Mouse (Mus musculus): ENCODE results near the gene Foxd3. TPM values are rescaled to one million over a fixed set of nuclear protein-coding genes. Genes with fewer than 3 reads are reported as not detected.

The Foxd3 gene
- polyA plus RNA-seq, 1 experiment from 2014 or later = 1.0 TPM

GRCm38 (mm10) chr4:99670203-99670851 is 14.2 kb downstream of the Foxd3 start:
- no peak overlapping the region for H3K9ac ChIP-seq (replicated peaks; ENCODE audit: low read length)

DNA sequence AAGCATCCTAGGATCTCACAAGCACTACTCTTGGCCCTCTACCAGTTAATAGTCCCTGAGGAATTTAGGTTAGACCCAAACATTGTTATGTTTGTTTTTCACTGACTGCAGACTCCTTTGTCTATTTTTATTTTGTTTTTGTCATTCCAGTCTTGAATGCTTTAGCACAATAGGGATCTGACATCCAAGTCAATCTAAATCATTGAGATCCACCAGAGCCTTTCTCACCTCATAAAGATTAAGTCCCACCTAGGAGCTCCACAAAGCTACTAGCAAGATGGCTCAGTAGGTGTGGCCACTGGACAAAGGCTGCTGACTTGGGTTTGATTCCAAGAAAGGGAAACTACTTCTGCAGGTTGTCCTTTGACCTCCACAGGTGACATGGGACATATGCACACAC is 19.1 kb downstream of the Foxd3 start:
- Histone ChIP-seq H3K36me3 (replicated peaks; ENCODE audit: control insufficient read depth, insufficient read depth, low read depth, low read length) (no peaks in the 10 kb centered on the region), H3K9ac (replicated peaks; ENCODE audit: low read length) (no peak overlapping the region), H3K4me1 (ENCODE audit: control insufficient read depth, insufficient read depth, low read length) (no peaks in the 10 kb centered on the region), H3K9me3 (replicated peaks; ENCODE audit: control insufficient read depth, low read length) (no peaks in the 10 kb centered on the region), H3K27me3 (ENCODE audit: control insufficient read depth, insufficient read depth, low read length) (no peaks in the 10 kb centered on the region), H3K4me3 (ENCODE audit: low read depth, low read length) (no peak overlapping the region), H3K4me2 (ENCODE audit: low read depth, low read length) (no peak overlapping the region), H3K27ac (replicated peaks; ENCODE audit: low read depth, low read length) (no peak overlapping the region)
- no peak for DNase-seq (ENCODE audit: low spot score)
- ATAC-seq (replicated peaks; ENCODE audit: insufficient number of reproducible peaks, low FRiP score, low TSS enrichment, low read depth) = no peak

More at GRCm38 (mm10) chr4:99670203-99670851, 14.2 kb downstream of the Foxd3 start:
- Histone ChIP-seq H3K4me1 (ENCODE audit: control insufficient read depth, insufficient read depth, low read length) (no peaks in the 10 kb centered on the region), H3K27me3 (ENCODE audit: control insufficient read depth, insufficient read depth, low read length) (no peaks in the 10 kb centered on the region), H3K27ac (replicated peaks; ENCODE audit: low read depth, low read length) (no peak overlapping the region), H3K9me3 (replicated peaks; ENCODE audit: control insufficient read depth, low read length) (no peaks in the 10 kb centered on the region), H3K36me3 (replicated peaks; ENCODE audit: control insufficient read depth, insufficient read depth, low read depth, low read length) (no peaks in the 10 kb centered on the region), H3K4me3 (ENCODE audit: low read depth, low read length) (no peak overlapping the region), H3K4me2 (ENCODE audit: low read depth, low read length) (no peak overlapping the region)
- no peak for ATAC-seq (replicated peaks; ENCODE audit: insufficient number of reproducible peaks, low FRiP score, low TSS enrichment, low read depth)
- WGBS = 87% methylated on average over 7 of the region's 7 CpGs
- DNase-seq (ENCODE audit: low spot score) = no peak

GRCm38 (mm10) chr4:99683941-99684340 is 27.8 kb downstream of the Foxd3 start:
- Histone ChIP-seq H3K36me3 (replicated peaks; ENCODE audit: control insufficient read depth, insufficient read depth, low read depth, low read length) (no peaks in the 10 kb centered on the region), H3K9me3 (replicated peaks; ENCODE audit: control insufficient read depth, low read length) (no peaks in the 10 kb centered on the region), H3K4me2 (ENCODE audit: low read depth, low read length) (no peak overlapping the region), H3K27ac (replicated peaks; ENCODE audit: low read depth, low read length) (no peak overlapping the region), H3K4me1 (ENCODE audit: control insufficient read depth, insufficient read depth, low read length) (no peaks in the 10 kb centered on the region), H3K27me3 (ENCODE audit: control insufficient read depth, insufficient read depth, low read length) (no peaks in the 10 kb centered on the region), H3K9ac (replicated peaks; ENCODE audit: low read length) (no peak overlapping the region), H3K4me3 (ENCODE audit: low read depth, low read length) (no peak overlapping the region)
- whole genome bisulfite sequencing = 89% methylated on average over 6 of the region's 6 CpGs
- DNase-seq (ENCODE audit: low spot score) (no peak), ATAC-seq (replicated peaks; ENCODE audit: insufficient number of reproducible peaks, low FRiP score, low TSS enrichment, low read depth) (no peak)

- Histone ChIP-seq H3K9me3 (replicated peaks; ENCODE audit: control insufficient read depth, low read length) (no peaks in the 10 kb centered on the region), H3K36me3 (replicated peaks; ENCODE audit: control insufficient read depth, insufficient read depth, low read depth, low read length) (no peaks in the 10 kb centered on the region), H3K4me1 (ENCODE audit: control insufficient read depth, insufficient read depth, low read length) (no peaks in the 10 kb centered on the region), H3K4me2 (ENCODE audit: low read depth, low read length) (no peak overlapping the region), H3K27me3 (ENCODE audit: control insufficient read depth, insufficient read depth, low read length) (no peaks in the 10 kb centered on the region), H3K9ac (replicated peaks; ENCODE audit: low read length) (no peak overlapping the region), H3K27ac (replicated peaks; ENCODE audit: low read depth, low read length) (no peak overlapping the region), H3K4me3 (ENCODE audit: low read depth, low read length) (no peak overlapping the region)
- no peak for DNase-seq (ENCODE audit: low spot score)
- ATAC-seq (replicated peaks; ENCODE audit: insufficient number of reproducible peaks, low FRiP score, low TSS enrichment, low read depth) = no peak
- WGBS = 58% methylated on average over 5 of the region's 5 CpGs
These were observed 30.2 kb downstream of the Foxd3 start for GRCm38 (mm10) chr4:99686308-99686707.

Small RNA genes lying within 50 kb of the gene (microRNA-seq; reads per million reads assigned to microRNA genes)
- not detected for gene Gm23366 (ENCODE audit: borderline number of aligned reads)

Other genes starting within 250 kb of the Foxd3 start
- 19.8 and 20.4 TPM in 2 replicates for gene Alg6, start 59.4 kb downstream of the Foxd3 start, polyA plus RNA-seq (2014; fragmentation: Nextera tagmentation; extraction: Ambion mirVana)
- gene Efcab7, start 172.9 kb downstream of the Foxd3 start, polyA plus RNA-seq (2014; fragmentation: Nextera tagmentation; extraction: Ambion mirVana) = 29.5 and 35.1 TPM in 2 replicates